ENCODE assay signal across 8 mouse cellular contexts in the genomic region with DNA sequence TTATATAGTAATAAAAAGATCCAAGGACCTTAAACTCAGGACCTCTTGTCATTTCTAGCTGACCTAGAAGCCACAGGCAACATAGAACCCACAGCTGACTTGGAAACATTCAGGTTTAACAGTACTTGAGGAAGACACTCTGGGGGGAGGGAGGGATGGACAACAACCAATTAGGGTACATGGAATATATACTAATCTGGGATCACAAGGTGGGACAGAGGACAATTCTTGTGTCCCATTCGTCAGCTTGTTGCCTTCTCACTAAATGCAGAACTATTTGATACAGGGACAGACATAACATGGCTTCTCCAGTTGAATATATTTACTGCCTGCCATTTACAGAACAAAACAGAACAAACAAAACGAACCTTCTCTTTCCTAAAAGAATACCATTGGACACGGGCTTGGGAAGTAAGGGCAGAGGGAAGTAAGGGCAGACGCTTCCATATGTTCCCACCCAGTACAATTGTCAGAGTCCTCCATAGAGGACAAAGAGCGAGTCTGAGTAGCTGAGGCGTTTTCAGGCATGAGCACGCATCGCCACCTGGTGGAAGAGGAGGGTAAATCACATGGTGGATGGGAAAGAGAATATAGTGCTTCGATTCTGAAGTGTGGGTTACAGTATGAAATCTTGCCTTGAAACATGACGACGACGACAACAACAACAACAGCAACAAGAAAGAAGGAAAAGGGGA. TPM values are rescaled to one million over a fixed set of nuclear protein-coding genes. Genes with fewer than 3 reads are reported as not detected.
A peak's percentile ranks its signal among the peaks of the same experiment; 100 is the strongest.
DNase-seq lines count a peak whose midpoint lies in the region; ATAC-seq and TF ChIP-seq lines count a peak whose summit lies in the region.

No protein-coding gene starts in this region.

- H3K4me2 ChIP-seq in lung, postnatal 0 days (replicated peaks; ENCODE audit: low read depth, low read length): no peak overlapping the region

- H3K27ac ChIP-seq in lung, postnatal 0 days (ENCODE audit: low read length): no peak overlapping the region

- DNase-seq in G1E (ENCODE audit: low spot score): peak; percentile 15
- DNase-seq in c-Kit-negative CD71-positive TER-119-positive erythroid progenitor cells, embryonic 14.5 days (ENCODE audit: low read depth, low spot score): peak; percentile 46
- DNase-seq in heart, postnatal 14 days: peak; percentile 70 to 81
- DNase-seq in kidney, postnatal 4 days: peak; percentile 84
- DNase-seq in lung, postnatal 0 days (ENCODE audit: low spot score): peak; percentile 80
- DNase-seq in ovary, postnatal 36 days (ENCODE audit: low spot score): peak; percentile 60
- peak; percentile 51 to 64 for DNase-seq in thymus, postnatal 36 days

- peak; percentile 47; the same call in 1 of the 2 replicates for TF ChIP-seq CTCF in G1E (IDR thresholded peaks at IDR 0.05; ENCODE audit: low read depth, low read length)
- peak; percentile 98 for TF ChIP-seq CTCF in lung, postnatal 0 days (IDR thresholded peaks at IDR 0.05)

- no peak for TF ChIP-seq EP300 in lung, postnatal 0 days (IDR thresholded peaks at IDR 0.05)

- peak; percentile 93 for ATAC-seq in G1E (ENCODE audit: extremely low read depth, insufficient number of reproducible peaks, low FRiP score, poor library complexity, severe bottlenecking)
- ATAC-seq in erythroid progenitor cell, adult 5-6 weeks (replicated peaks; ENCODE audit: low FRiP score, poor library complexity, severe bottlenecking): peak; percentile 86
- ATAC-seq in lung, postnatal 0 days: peak; percentile 56

- no peaks in the 10 kb centered on the region for H3K4me1 ChIP-seq in G1E (ENCODE audit: insufficient read depth, low read depth, low read length)
- H3K4me1 ChIP-seq in lung, postnatal 0 days (ENCODE audit: insufficient read depth, low read depth, low read length): no peaks in the 10 kb centered on the region

- peaks cover 11% of the 10 kb centered on the region for H3K27me3 ChIP-seq in G1E (ENCODE audit: insufficient read depth, low read length)
- H3K27me3 ChIP-seq in lung, postnatal 0 days (replicated peaks; ENCODE audit: insufficient read depth, low read length): no peaks in the 10 kb centered on the region

- H3K36me3 ChIP-seq in G1E (replicated peaks): no peaks in the 10 kb centered on the region
- no peaks in the 10 kb centered on the region for H3K36me3 ChIP-seq in lung, postnatal 0 days (ENCODE audit: insufficient read depth, low read length)

- WGBS in lung, postnatal 0 days: 13% methylated on average over 12 of the region's 12 CpGs

- H3K4me3 ChIP-seq in G1E (ENCODE audit: low read depth, low read length): no peak overlapping the region
- no peak overlapping the region for H3K4me3 ChIP-seq in lung, postnatal 0 days (ENCODE audit: low read depth, low read length)

- intact Hi-C loops in heart, postnatal 14 days (cut with DNase I): loop anchor here (2.0 to 5.0 kb wide), 3 partner anchors 14 to 166 kb away; no protein-coding TSS in a partner anchor

- H3K9me3 ChIP-seq in G1E (replicated peaks): no peaks in the 10 kb centered on the region
- H3K9me3 ChIP-seq in lung, postnatal 0 days (ENCODE audit: low read length): no peaks in the 10 kb centered on the region

- H3K9ac ChIP-seq in lung, postnatal 0 days (replicated peaks; ENCODE audit: low read depth): no peak overlapping the region

RNA-seq across cellular contexts. Expression of gene Klre1, which starts 18.6 kb away (rescaled TPM):
- total RNA-seq in G1E (2014; fragmentation: Nextera tagmentation) (not detected in 2 replicates), G1E (2017) (0.12 and 0.16 TPM in 2 replicates)
- not detected in 2 replicates for polyA plus RNA-seq in G1E (2012)
- not detected in 2 replicates for total RNA-seq in erythroid progenitor cell, adult 5-6 weeks (2015; ENCODE audit: low replicate concordance)
- total RNA-seq in erythroid progenitor cell, adult 5-6 weeks (2017; ENCODE audit: low replicate concordance): not detected in 2 replicates
- total RNA-seq in heart, postnatal 14 days (2021): not detected
- polyA plus RNA-seq in lung, postnatal 0 days (2015; fragmentation: Nextera tagmentation; extraction: Ambion mirVana): 0.08 and 0.29 TPM in 2 replicates

RNA-seq across cellular contexts. Expression of gene Gabarapl1, which starts 26.1 kb away (rescaled TPM):
- total RNA-seq in G1E (2014; fragmentation: Nextera tagmentation) (13.0 and 17.6 TPM in 2 replicates), G1E (2017) (51.7 and 67.0 TPM in 2 replicates)
- polyA plus RNA-seq in G1E (2012): 51.5 and 55.4 TPM in 2 replicates
- 2.1 and 6.5 TPM in 2 replicates for total RNA-seq in erythroid progenitor cell, adult 5-6 weeks (2015; ENCODE audit: low replicate concordance)
- 9.8 and 17.5 TPM in 2 replicates for total RNA-seq in erythroid progenitor cell, adult 5-6 weeks (2017; ENCODE audit: low replicate concordance)
- 10 to 100 TPM; 79.8 to 85.9 TPM for total RNA-seq in heart, postnatal 14 days (2021)
- polyA plus RNA-seq in lung, postnatal 0 days (2015; fragmentation: Nextera tagmentation; extraction: Ambion mirVana): 78.8 and 82.3 TPM in 2 replicates

RNA-seq across cellular contexts. Expression of gene Klrd1, which starts 32.5 kb away (rescaled TPM):
- total RNA-seq in G1E (2014; fragmentation: Nextera tagmentation) (not detected in 2 replicates), G1E (2017) (not detected in 2 replicates)
- polyA plus RNA-seq in G1E (2012): not detected in 2 replicates
- total RNA-seq in erythroid progenitor cell, adult 5-6 weeks (2015; ENCODE audit: low replicate concordance): 10.5 and 10.8 TPM in 2 replicates
- total RNA-seq in erythroid progenitor cell, adult 5-6 weeks (2017; ENCODE audit: low replicate concordance): 2.8 TPM in 1 of 2 replicates, not detected in the other
- not detected for total RNA-seq in heart, postnatal 14 days (2021)
- 0.93 and 1.4 TPM in 2 replicates for polyA plus RNA-seq in lung, postnatal 0 days (2015; fragmentation: Nextera tagmentation; extraction: Ambion mirVana)

RNA-seq across cellular contexts. Expression of gene Tmem52b, which starts 46.7 kb away (rescaled TPM):
- total RNA-seq in G1E (2014; fragmentation: Nextera tagmentation) (not detected in 2 replicates), G1E (2017) (0.05 and 0.12 TPM in 2 replicates)
- not detected in 2 replicates for polyA plus RNA-seq in G1E (2012)
- not detected in 2 replicates for total RNA-seq in erythroid progenitor cell, adult 5-6 weeks (2015; ENCODE audit: low replicate concordance)
- total RNA-seq in erythroid progenitor cell, adult 5-6 weeks (2017; ENCODE audit: low replicate concordance): not detected in 2 replicates
- not detected for total RNA-seq in heart, postnatal 14 days (2021)
- polyA plus RNA-seq in lung, postnatal 0 days (2015; fragmentation: Nextera tagmentation; extraction: Ambion mirVana): not detected in 2 replicates

RNA-seq across cellular contexts. Expression of gene Olr1, which starts 52.1 kb away (rescaled TPM):
- total RNA-seq in G1E (2014; fragmentation: Nextera tagmentation): not detected in 2 replicates
- total RNA-seq in G1E (2017): 0.58 and 1.4 TPM in 2 replicates
- not detected in 2 replicates for polyA plus RNA-seq in G1E (2012)
- total RNA-seq in erythroid progenitor cell, adult 5-6 weeks (2015; ENCODE audit: low replicate concordance): 3.4 and 4.3 TPM in 2 replicates
- 2.2 and 5.6 TPM in 2 replicates for total RNA-seq in erythroid progenitor cell, adult 5-6 weeks (2017; ENCODE audit: low replicate concordance)
- under 1 TPM in 1 of 2 experiments, not detected in 1; 0.12 TPM for total RNA-seq in heart, postnatal 14 days (2021)
- 2.7 and 4.3 TPM in 2 replicates for polyA plus RNA-seq in lung, postnatal 0 days (2015; fragmentation: Nextera tagmentation; extraction: Ambion mirVana)

Comparison
In these comparisons a context has a peak if more than half of its experiments do, and no peak if none do; other contexts are left out.
1. DNase-seq: peak in every context shown above with its lines; median percentile 84 in kidney, postnatal 4 days; 80 in lung, postnatal 0 days; 76 in heart, postnatal 14 days; 60 in ovary, postnatal 36 days; 58 in thymus, postnatal 36 days; 46 in c-Kit-negative CD71-positive TER-119-positive erythroid progenitor cells, embryonic 14.5 days; 15 in G1E.